Mouse (Mus musculus) forebrain, embryonic 13.5 days (tissue): Measurements from ENCODE around the gene Baiap2l2. TPM values are rescaled to one million over a fixed set of nuclear protein-coding genes. Genes with fewer than 3 reads are reported as not detected.

Experiments used
- ATAC-seq: fragments of 200-750 bp; cut with Nextera tagmentation; 2 replicates; pipeline ENCODE4 v1.8.0; 2017
- H3K27ac ChIP-seq: fragments of 300-500 bp; sonication (generic); 2 replicates; pipeline ENCODE4 v1.5.1; 2015; ENCODE audit warnings: inconsistent platforms, mild to moderate bottlenecking, moderate library complexity
- H3K27me3 ChIP-seq: fragments of 300-500 bp; sonication (generic); 2 replicates; pipeline ENCODE4 v1.6.1; 2015; ENCODE audit warnings: mild to moderate bottlenecking, inconsistent platforms
- H3K36me3 ChIP-seq: fragments of 300-500 bp; sonication (generic); 2 replicates; pipeline ENCODE4 v1.6.1; 2015; ENCODE audit warnings: mild to moderate bottlenecking, inconsistent platforms; ENCODE audit not compliant: poor library complexity, severe bottlenecking
- H3K4me1 ChIP-seq: fragments of 300-500 bp; sonication (generic); 2 replicates; pipeline ENCODE4 v1.6.1; 2015; ENCODE audit warnings: inconsistent platforms
- H3K4me2 ChIP-seq: fragments of 300-500 bp; sonication (generic); 2 replicates; pipeline ENCODE4 v1.6.1; 2015; ENCODE audit warnings: inconsistent platforms, mild to moderate bottlenecking, moderate library complexity
- H3K4me3 ChIP-seq: fragments of 300-500 bp; sonication (generic); 2 replicates; pipeline ENCODE4 v1.5.1; 2015; ENCODE audit warnings: mild to moderate bottlenecking, inconsistent platforms
- H3K9ac ChIP-seq: fragments of 300-500 bp; sonication (generic); 2 replicates; pipeline ENCODE4 v1.6.1; 2015; ENCODE audit warnings: mild to moderate bottlenecking, inconsistent platforms
- H3K9me3 ChIP-seq: fragments of 300-500 bp; sonication (generic); replicated peaks from 2 replicates; pipeline ENCODE4 v1.6.1; 2016; ENCODE audit warnings: inconsistent platforms
- WGBS: fragments of 180-500 bp; shearing (Covaris S2); methylation state at CpG from one replicate; pipeline ENCODE4 v1.1.7; 2015; 5-methylcytosine and 5-hydroxymethylcytosine counted together
- polyA plus RNA-seq: library from polyadenylated mRNA; unstranded; fragments of >200 nt; fragmentation: Nextera tagmentation; extraction: Ambion mirVana; gene quantifications from 2 replicates; pipeline ENCODE4 v1.2.1, GENCODE M21; 2015

Gene Baiap2l2
- polyA plus RNA-seq, 1 experiment from 2014 or later, result 0.63 TPM

GRCm38 (mm10) chr15:79323791-79324155 lies 38.4 kb upstream of the Baiap2l2 start:
- no peak overlapping the region; the same call in 1 of the 2 replicates for H3K27ac ChIP-seq
- no peak overlapping the region for H3K9ac ChIP-seq
- no peaks in the 10 kb centered on the region for H3K36me3 ChIP-seq
- no peaks in the 10 kb centered on the region for H3K27me3 ChIP-seq
- H3K9me3 ChIP-seq, result no peaks in the 10 kb centered on the region
- H3K4me3 ChIP-seq, result no peak overlapping the region
- no peak overlapping the region for H3K4me2 ChIP-seq
- WGBS, result 84% methylated on average over 4 of the region's 4 CpGs
- peaks cover 23% of the 10 kb centered on the region for H3K4me1 ChIP-seq
- no peak for ATAC-seq

GRCm38 (mm10) chr15:79322991-79323790 lies 37.9 kb upstream of the Baiap2l2 start:
- Histone ChIP-seq H3K4me3 (no peak overlapping the region), H3K27me3 (no peaks in the 10 kb centered on the region), H3K9me3 (no peaks in the 10 kb centered on the region), H3K4me1 (peaks cover 23% of the 10 kb centered on the region), H3K27ac (no peak overlapping the region), H3K36me3 (no peaks in the 10 kb centered on the region), H3K4me2 (no peak overlapping the region), H3K9ac (no peak overlapping the region)
- no peak for ATAC-seq
- 87% methylated on average over 6 of the region's 6 CpGs for WGBS

GRCm38 (mm10) chr15:79322281-79322990 lies 37.1 kb upstream of the Baiap2l2 start:
- no peaks in the 10 kb centered on the region for H3K27me3 ChIP-seq
- peaks cover 21% of the 10 kb centered on the region for H3K4me1 ChIP-seq
- no peak overlapping the region for H3K9ac ChIP-seq
- H3K36me3 ChIP-seq, result peaks cover 3% of the 10 kb centered on the region; the same call in 1 of the 2 replicates
- no peak for ATAC-seq
- H3K4me3 ChIP-seq, result no peak overlapping the region
- 87% methylated on average over 11 of the region's 11 CpGs for WGBS
- H3K27ac ChIP-seq, result no peak overlapping the region
- H3K9me3 ChIP-seq, result no peaks in the 10 kb centered on the region
- H3K4me2 ChIP-seq, result no peak overlapping the region

GRCm38 (mm10) chr15:79321733-79322190 lies 36.4 kb upstream of the Baiap2l2 start:
- Histone ChIP-seq H3K4me3 (no peak overlapping the region), H3K27me3 (no peaks in the 10 kb centered on the region), H3K9me3 (no peaks in the 10 kb centered on the region), H3K4me1 (peaks cover 15% of the 10 kb centered on the region), H3K36me3 (peaks cover 7% of the 10 kb centered on the region; the same call in 1 of the 2 replicates), H3K27ac (no peak overlapping the region), H3K9ac (no peak overlapping the region), H3K4me2 (no peak overlapping the region)
- WGBS, result 88% methylated on average over 5 of the region's 5 CpGs
- ATAC-seq, result no peak

- Histone ChIP-seq H3K4me1 (no peaks in the 10 kb centered on the region), H3K27ac (no peak overlapping the region), H3K9me3 (no peaks in the 10 kb centered on the region), H3K9ac (no peak overlapping the region), H3K4me3 (no peak overlapping the region), H3K27me3 (no peaks in the 10 kb centered on the region), H3K4me2 (no peak overlapping the region), H3K36me3 (peaks cover 21% of the 10 kb centered on the region)
- WGBS, result 80% methylated on average over 8 of the region's 8 CpGs
- ATAC-seq, result no peak
Measured at GRCm38 (mm10) chr15:79313848-79314369, 28.6 kb upstream of the Baiap2l2 start.

GRCm38 (mm10) chr15:79307861-79308260 lies 22.5 kb upstream of the Baiap2l2 start:
- H3K9me3 ChIP-seq, result no peaks in the 10 kb centered on the region
- peaks cover 38% of the 10 kb centered on the region for H3K36me3 ChIP-seq
- WGBS, result 79% methylated on average over 4 of the region's 4 CpGs
- ATAC-seq, result no peak
- H3K9ac ChIP-seq, result no peak overlapping the region
- H3K4me2 ChIP-seq, result no peak overlapping the region
- H3K4me3 ChIP-seq, result no peak overlapping the region
- no peaks in the 10 kb centered on the region for H3K27me3 ChIP-seq
- no peak overlapping the region for H3K27ac ChIP-seq
- H3K4me1 ChIP-seq, result no peaks in the 10 kb centered on the region

GRCm38 (mm10) chr15:79306043-79306637 lies 20.8 kb upstream of the Baiap2l2 start:
- H3K9me3 ChIP-seq, result no peaks in the 10 kb centered on the region
- H3K27ac ChIP-seq, result no peak overlapping the region
- no peak overlapping the region for H3K4me3 ChIP-seq
- WGBS, result 86% methylated on average over 23 of the region's 23 CpGs
- ATAC-seq, result no peak
- no peak overlapping the region for H3K9ac ChIP-seq
- no peak overlapping the region for H3K4me2 ChIP-seq
- peaks cover 31% of the 10 kb centered on the region for H3K36me3 ChIP-seq
- no peaks in the 10 kb centered on the region for H3K4me1 ChIP-seq
- H3K27me3 ChIP-seq, result no peaks in the 10 kb centered on the region

- ATAC-seq, result no peak
- no peak overlapping the region for H3K4me2 ChIP-seq
- H3K36me3 ChIP-seq, result peaks cover 23% of the 10 kb centered on the region
- no peak overlapping the region for H3K4me3 ChIP-seq
- H3K27me3 ChIP-seq, result no peaks in the 10 kb centered on the region
- 75% methylated on average over 3 of the region's 5 CpGs for WGBS
- H3K4me1 ChIP-seq, result no peaks in the 10 kb centered on the region
- no peak overlapping the region for H3K27ac ChIP-seq
- H3K9ac ChIP-seq, result no peak overlapping the region
- no peaks in the 10 kb centered on the region for H3K9me3 ChIP-seq
Measured at GRCm38 (mm10) chr15:79304832-79305231, 19.5 kb upstream of the Baiap2l2 start.

- H3K27ac ChIP-seq, result no peak overlapping the region
- H3K4me2 ChIP-seq, result no peak overlapping the region
- 83% methylated on average over 8 of the region's 8 CpGs for WGBS
- peaks cover 23% of the 10 kb centered on the region for H3K36me3 ChIP-seq
- no peak overlapping the region for H3K4me3 ChIP-seq
- H3K9me3 ChIP-seq, result no peaks in the 10 kb centered on the region
- H3K27me3 ChIP-seq, result no peaks in the 10 kb centered on the region
- ATAC-seq, result no peak
- no peaks in the 10 kb centered on the region for H3K4me1 ChIP-seq
- H3K9ac ChIP-seq, result no peak overlapping the region
Measured at GRCm38 (mm10) chr15:79303725-79304124, 18.4 kb upstream of the Baiap2l2 start.

GRCm38 (mm10) chr15:79299563-79300155 lies 14.3 kb upstream of the Baiap2l2 start:
- H3K9ac ChIP-seq, result no peak overlapping the region
- no peak for ATAC-seq
- H3K4me2 ChIP-seq, result no peak overlapping the region
- H3K9me3 ChIP-seq, result no peaks in the 10 kb centered on the region
- no peaks in the 10 kb centered on the region for H3K4me1 ChIP-seq
- no peaks in the 10 kb centered on the region for H3K36me3 ChIP-seq
- H3K27me3 ChIP-seq, result no peaks in the 10 kb centered on the region
- 89% methylated on average over 2 of the region's 2 CpGs for WGBS
- no peak overlapping the region for H3K4me3 ChIP-seq
- H3K27ac ChIP-seq, result no peak overlapping the region

GRCm38 (mm10) chr15:79298553-79298952 lies 13.2 kb upstream of the Baiap2l2 start:
- no peaks in the 10 kb centered on the region for H3K9me3 ChIP-seq
- H3K4me3 ChIP-seq, result no peak overlapping the region
- no peaks in the 10 kb centered on the region for H3K27me3 ChIP-seq
- H3K36me3 ChIP-seq, result no peaks in the 10 kb centered on the region
- no peak for ATAC-seq
- H3K9ac ChIP-seq, result no peak overlapping the region
- no peak overlapping the region for H3K27ac ChIP-seq
- WGBS, result 86% methylated on average over 6 of the region's 6 CpGs
- H3K4me2 ChIP-seq, result no peak overlapping the region
- no peaks in the 10 kb centered on the region for H3K4me1 ChIP-seq

- H3K9ac ChIP-seq, result no peak overlapping the region
- ATAC-seq, result no peak
- H3K4me1 ChIP-seq, result no peaks in the 10 kb centered on the region
- H3K36me3 ChIP-seq, result peaks cover 10% of the 10 kb centered on the region
- no peaks in the 10 kb centered on the region for H3K27me3 ChIP-seq
- H3K27ac ChIP-seq, result no peak overlapping the region
- H3K4me2 ChIP-seq, result no peak overlapping the region
- no peak overlapping the region for H3K4me3 ChIP-seq
- H3K9me3 ChIP-seq, result no peaks in the 10 kb centered on the region
- 90% methylated on average over 9 of the region's 9 CpGs for WGBS
Measured at GRCm38 (mm10) chr15:79292779-79293178, 7.4 kb upstream of the Baiap2l2 start.
